Mouse (Mus musculus): ENCODE measurements around the gene Hmga2. TPM values are rescaled to one million over a fixed set of nuclear protein-coding genes. Genes with fewer than 3 reads are reported as not detected.
"Not testable (repeated sequence)": the region's sequence is repeated elsewhere in the genome, so short reads cannot be mapped to it uniquely, and the experiment has no call there.

Gene Hmga2
- total and polyA plus RNA-seq, 2 experiments from 2014 or later, result 0.30 to 0.99 TPM

- H3K4me1 ChIP-seq (ENCODE audit: insufficient read depth, low read length), result no peaks in the 10 kb centered on the region; the same call in 1 of the 2 replicates
- H3K27ac ChIP-seq (ENCODE audit: low read depth, low read length), result no peak overlapping the region
- no peak for TF ChIP-seq CTCF (IDR thresholded peaks at IDR 0.05)
- no peak overlapping the region for H3K9ac ChIP-seq (replicated peaks; ENCODE audit: low read length, poor library complexity, severe bottlenecking)
- WGBS, result 90% methylated on average over 14 of the region's 14 CpGs
- DNase-seq (ENCODE audit: low spot score) (no peak), ATAC-seq (ENCODE audit: low FRiP score) (no peak)
- no peaks in the 10 kb centered on the region for H3K9me3 ChIP-seq (ENCODE audit: low read length)
- no peak overlapping the region for H3K4me2 ChIP-seq (ENCODE audit: low read depth, low read length, poor library complexity, severe bottlenecking)
- H3K27me3 ChIP-seq (ENCODE audit: insufficient read depth, low read length), result no peaks in the 10 kb centered on the region
- H3K4me3 ChIP-seq (ENCODE audit: low read depth, low read length), result no peak overlapping the region
- no peaks in the 10 kb centered on the region for H3K36me3 ChIP-seq (ENCODE audit: insufficient read depth, low read length)
Observed at GRCm38 (mm10) chr10:120375438-120375837, 100.8 kb downstream of the Hmga2 start.

- H3K9ac ChIP-seq (replicated peaks; ENCODE audit: low read length, poor library complexity, severe bottlenecking), result 0 out of 2 replicates have a peak overlapping the region, but pooled peaks have one; percentile 19
- DNase-seq (ENCODE audit: low spot score) (no peak), ATAC-seq (ENCODE audit: low FRiP score) (no peak)
- H3K9me3 ChIP-seq (ENCODE audit: low read length), result no peaks in the 10 kb centered on the region
- no peak overlapping the region for H3K4me3 ChIP-seq (ENCODE audit: low read depth, low read length)
- H3K4me1 ChIP-seq (ENCODE audit: insufficient read depth, low read length), result no peaks in the 10 kb centered on the region
- no peak for TF ChIP-seq CTCF (IDR thresholded peaks at IDR 0.05)
- no peak overlapping the region for H3K4me2 ChIP-seq (ENCODE audit: low read depth, low read length, poor library complexity, severe bottlenecking)
- no peaks in the 10 kb centered on the region for H3K27me3 ChIP-seq (ENCODE audit: insufficient read depth, low read length)
- WGBS, result 57% methylated on average over 10 of the region's 10 CpGs
- H3K36me3 ChIP-seq (ENCODE audit: insufficient read depth, low read length), result no peaks in the 10 kb centered on the region
- H3K27ac ChIP-seq (ENCODE audit: low read depth, low read length), result no peak overlapping the region
Observed at GRCm38 (mm10) chr10:120371215-120371614, 105.1 kb downstream of the Hmga2 start.

- Histone ChIP-seq H3K4me3 (ENCODE audit: low read depth, low read length) (no peak overlapping the region), H3K9ac (replicated peaks; ENCODE audit: low read length, poor library complexity, severe bottlenecking) (no peak overlapping the region), H3K4me2 (ENCODE audit: low read depth, low read length, poor library complexity, severe bottlenecking) (no peak overlapping the region), H3K9me3 (ENCODE audit: low read length) (no peaks in the 10 kb centered on the region), H3K36me3 (ENCODE audit: insufficient read depth, low read length) (no peaks in the 10 kb centered on the region), H3K27me3 (ENCODE audit: insufficient read depth, low read length) (no peaks in the 10 kb centered on the region), H3K27ac (ENCODE audit: low read depth, low read length) (no peak overlapping the region), H3K4me1 (ENCODE audit: insufficient read depth, low read length) (no peaks in the 10 kb centered on the region)
- TF ChIP-seq CTCF (IDR thresholded peaks at IDR 0.05), result no peak
- DNase-seq (ENCODE audit: low spot score), result no peak
- no peak for ATAC-seq (ENCODE audit: low FRiP score)
- WGBS, result 89% methylated on average over 21 of the region's 21 CpGs
Observed at GRCm38 (mm10) chr10:120369187-120369805, 107.0 kb downstream of the Hmga2 start.

- H3K27me3 ChIP-seq (ENCODE audit: insufficient read depth, low read length); H3K36me3 ChIP-seq (ENCODE audit: insufficient read depth, low read length); DNase-seq (ENCODE audit: low spot score); ATAC-seq (ENCODE audit: low FRiP score); H3K27ac ChIP-seq (ENCODE audit: low read depth, low read length); H3K4me1 ChIP-seq (ENCODE audit: insufficient read depth, low read length); H3K9ac ChIP-seq (replicated peaks; ENCODE audit: low read length, poor library complexity, severe bottlenecking); H3K9me3 ChIP-seq (ENCODE audit: low read length); H3K4me3 ChIP-seq (ENCODE audit: low read depth, low read length): not testable (repeated sequence)
- 85% methylated on average over 3 of the region's 3 CpGs for WGBS
- 0 out of 2 replicates have a peak overlapping the region, but pooled peaks have one; percentile 24 for H3K4me2 ChIP-seq (ENCODE audit: low read depth, low read length, poor library complexity, severe bottlenecking)
Observed at GRCm38 (mm10) chr10:120366173-120366592, 110.1 kb downstream of the Hmga2 start.

GRCm38 (mm10) chr10:120365380-120366172, 110.7 kb downstream of the Hmga2 start:
- Histone ChIP-seq H3K9me3 (ENCODE audit: low read length) (no peaks in the 10 kb centered on the region), H3K4me1 (ENCODE audit: insufficient read depth, low read length) (no peaks in the 10 kb centered on the region), H3K4me3 (ENCODE audit: low read depth, low read length) (no peak overlapping the region), H3K27ac (ENCODE audit: low read depth, low read length) (no peak overlapping the region), H3K4me2 (ENCODE audit: low read depth, low read length, poor library complexity, severe bottlenecking) (peak overlapping the region; percentile 24), H3K27me3 (ENCODE audit: insufficient read depth, low read length) (no peaks in the 10 kb centered on the region), H3K9ac (replicated peaks; ENCODE audit: low read length, poor library complexity, severe bottlenecking) (no peak overlapping the region), H3K36me3 (ENCODE audit: insufficient read depth, low read length) (no peaks in the 10 kb centered on the region)
- 34% methylated on average over 24 of the region's 24 CpGs for WGBS
- no peak for ATAC-seq (ENCODE audit: low FRiP score)
- TF ChIP-seq CTCF (IDR thresholded peaks at IDR 0.05), result no peak
- DNase-seq (ENCODE audit: low spot score), result no peak

GRCm38 (mm10) chr10:120363983-120364582, 112.2 kb downstream of the Hmga2 start:
- no peaks in the 10 kb centered on the region for H3K9me3 ChIP-seq (ENCODE audit: low read length)
- H3K9ac ChIP-seq (replicated peaks; ENCODE audit: low read length, poor library complexity, severe bottlenecking), result no peak overlapping the region
- no peaks in the 10 kb centered on the region for H3K36me3 ChIP-seq (ENCODE audit: insufficient read depth, low read length)
- H3K4me2 ChIP-seq (ENCODE audit: low read depth, low read length, poor library complexity, severe bottlenecking), result no peak overlapping the region
- TF ChIP-seq CTCF (IDR thresholded peaks at IDR 0.05), result no peak
- ATAC-seq (ENCODE audit: low FRiP score), result no peak
- H3K27me3 ChIP-seq (ENCODE audit: insufficient read depth, low read length), result no peaks in the 10 kb centered on the region
- DNase-seq (ENCODE audit: low spot score), result no peak
- H3K4me1 ChIP-seq (ENCODE audit: insufficient read depth, low read length), result no peaks in the 10 kb centered on the region
- 62% methylated on average over 20 of the region's 20 CpGs for WGBS
- no peak overlapping the region for H3K4me3 ChIP-seq (ENCODE audit: low read depth, low read length)
- no peak overlapping the region for H3K27ac ChIP-seq (ENCODE audit: low read depth, low read length)

GRCm38 (mm10) chr10:120363298-120363982, 112.8 kb downstream of the Hmga2 start:
- DNase-seq (ENCODE audit: low spot score); H3K27ac ChIP-seq (ENCODE audit: low read depth, low read length); H3K27me3 ChIP-seq (ENCODE audit: insufficient read depth, low read length); H3K36me3 ChIP-seq (ENCODE audit: insufficient read depth, low read length); H3K9ac ChIP-seq (replicated peaks; ENCODE audit: low read length, poor library complexity, severe bottlenecking); H3K4me1 ChIP-seq (ENCODE audit: insufficient read depth, low read length); H3K9me3 ChIP-seq (ENCODE audit: low read length); H3K4me2 ChIP-seq (ENCODE audit: low read depth, low read length, poor library complexity, severe bottlenecking); ATAC-seq (ENCODE audit: low FRiP score); H3K4me3 ChIP-seq (ENCODE audit: low read depth, low read length): not testable (repeated sequence)
- 76% methylated on average over 9 of the region's 11 CpGs for WGBS
